Mouse (Mus musculus): Measurements from ENCODE around the gene Myf6.

The Myf6 gene

DNA sequence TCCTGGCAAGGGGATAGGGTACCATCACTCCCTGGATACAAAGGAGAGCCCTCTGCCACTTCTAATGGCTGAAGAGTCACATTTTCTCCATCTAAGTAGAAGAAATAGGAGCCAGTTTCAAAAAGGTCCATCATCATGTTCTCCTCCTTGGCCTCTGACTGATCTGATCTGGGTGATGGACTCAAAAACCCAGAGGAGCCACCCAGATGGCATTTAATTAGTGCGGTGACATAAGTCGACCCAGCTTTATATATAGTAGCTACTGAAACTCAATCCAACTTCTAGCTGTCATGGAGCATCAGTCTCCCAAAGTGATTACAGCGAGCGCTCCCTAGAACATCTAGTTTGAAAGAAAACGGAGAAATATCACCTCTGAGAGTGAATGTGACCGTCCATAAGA lies at the start of gene Myf6:
Gene Myf6, minus strand, starts transcription at position 170 of the 400 bp plus-strand sequence.
- DNase-seq = no peak

DNA sequence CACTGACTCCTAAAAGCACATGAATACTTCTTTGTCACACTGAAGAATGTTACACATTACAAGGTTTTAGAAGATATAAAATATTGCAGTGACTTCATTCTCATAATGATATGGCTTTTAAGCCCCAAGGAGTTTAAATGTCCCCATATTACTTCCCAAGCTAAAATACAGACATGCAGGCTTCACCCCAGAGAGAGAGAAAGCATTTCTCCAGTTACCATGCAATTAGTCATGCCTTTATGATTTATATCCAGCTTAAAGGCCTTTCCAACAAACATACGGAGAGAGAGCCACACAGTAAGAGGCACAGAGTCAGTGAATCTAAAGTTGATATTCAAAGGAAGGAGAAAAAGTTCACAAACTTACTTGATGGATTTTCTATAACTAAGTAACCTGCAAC lies 48.5 kb upstream of the Myf6 start:
- DNase-seq = no peak

DNA sequence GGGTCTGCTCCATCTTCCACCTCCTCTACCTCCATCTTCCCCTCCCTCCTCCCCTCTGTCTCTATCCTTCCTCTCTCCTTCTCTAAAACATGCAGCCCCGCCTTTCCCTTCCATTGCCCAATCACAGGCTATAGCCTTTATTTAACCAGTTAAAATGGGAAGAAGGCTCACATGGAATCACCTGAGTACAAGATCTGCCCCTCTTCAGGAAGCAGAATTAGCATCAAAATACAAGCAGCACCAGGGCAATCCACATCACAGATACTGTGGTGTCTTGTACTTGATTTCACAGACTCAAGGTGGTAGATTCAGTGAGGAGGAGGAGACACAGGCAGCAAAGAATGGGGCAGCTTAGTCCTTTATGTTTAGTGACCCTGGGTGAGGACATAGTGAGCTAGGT lies 34.2 kb upstream of the Myf6 start:
- DNase-seq = no peak

DNA sequence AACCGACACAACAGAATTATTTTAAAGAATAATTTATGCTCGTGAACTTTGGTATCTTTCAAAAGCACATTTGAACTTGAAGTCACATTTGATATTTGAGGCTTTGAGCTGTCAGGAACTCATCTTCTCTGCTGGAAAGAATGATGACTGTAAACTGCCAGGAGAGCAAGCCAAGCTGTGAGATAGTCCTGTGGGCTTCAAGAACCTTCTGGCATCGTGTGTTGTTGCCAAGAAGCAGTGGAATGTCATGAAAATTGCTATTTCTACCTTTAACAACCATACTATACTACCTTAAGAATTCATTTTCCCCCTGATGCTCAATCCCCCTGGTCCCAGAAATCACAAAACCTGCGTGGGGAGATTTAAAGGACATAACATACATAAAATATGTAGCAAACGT lies 24.7 kb upstream of the Myf6 start:
- DNase-seq = no peak

DNA sequence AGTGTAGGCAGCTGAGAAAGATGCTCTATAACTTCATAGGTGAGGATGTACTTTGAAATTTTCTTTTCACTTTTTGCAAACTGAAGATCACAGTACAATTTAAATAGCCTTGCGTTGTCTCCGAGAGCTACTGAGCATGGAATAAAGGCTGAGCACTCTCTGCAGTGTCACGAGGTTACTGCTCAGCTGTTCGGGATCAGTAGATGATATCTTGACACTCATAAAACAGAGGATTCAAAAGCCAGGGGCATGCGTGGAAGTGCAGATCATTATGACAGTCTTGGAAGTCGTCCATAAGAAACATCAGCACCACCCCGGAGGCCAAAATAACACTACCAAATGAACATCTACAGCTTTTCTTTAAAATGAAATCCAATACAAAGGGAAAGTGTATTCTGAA lies 22.1 kb upstream of the Myf6 start:
- no peak for DNase-seq

DNA sequence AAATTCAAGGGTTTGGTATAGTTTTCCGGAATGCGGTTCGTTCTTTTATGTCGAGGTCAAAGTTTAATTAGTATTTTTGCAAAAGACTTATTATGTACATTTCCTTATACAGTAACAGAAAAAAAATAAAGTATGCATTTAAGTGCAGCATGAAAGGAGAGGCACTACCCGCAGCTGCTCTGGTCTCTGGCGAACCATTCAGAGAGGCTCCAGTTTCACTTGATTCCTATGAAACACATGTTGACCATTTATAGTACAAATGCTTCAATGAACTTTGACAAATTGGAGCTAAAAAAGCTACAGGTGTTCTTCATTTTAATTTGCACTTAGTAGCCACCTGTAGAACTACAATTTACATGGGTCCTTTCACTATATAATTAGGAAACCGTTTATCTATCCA lies 20.2 kb upstream of the Myf6 start:
- DNase-seq = no peak

DNA sequence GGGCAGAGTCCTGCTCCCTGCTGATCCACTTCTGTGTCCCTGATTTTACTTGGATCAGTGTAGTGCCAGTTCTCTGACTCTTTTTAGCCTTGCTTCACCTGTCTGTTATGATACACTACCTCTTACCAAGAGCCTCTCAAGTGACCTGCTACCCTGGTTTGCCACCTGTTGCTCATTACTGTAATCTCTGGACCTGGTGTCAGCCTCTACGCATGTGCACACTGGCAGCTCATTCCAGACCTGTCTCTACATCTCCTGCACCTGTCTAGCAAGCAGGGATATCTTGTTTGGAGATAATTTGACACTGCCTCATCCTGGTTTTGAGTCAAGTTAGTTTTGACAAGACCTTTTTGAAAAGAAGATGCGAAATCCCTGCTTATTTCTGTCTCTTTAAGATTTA lies 11.9 kb upstream of the Myf6 start:
- no peak for DNase-seq

DNA sequence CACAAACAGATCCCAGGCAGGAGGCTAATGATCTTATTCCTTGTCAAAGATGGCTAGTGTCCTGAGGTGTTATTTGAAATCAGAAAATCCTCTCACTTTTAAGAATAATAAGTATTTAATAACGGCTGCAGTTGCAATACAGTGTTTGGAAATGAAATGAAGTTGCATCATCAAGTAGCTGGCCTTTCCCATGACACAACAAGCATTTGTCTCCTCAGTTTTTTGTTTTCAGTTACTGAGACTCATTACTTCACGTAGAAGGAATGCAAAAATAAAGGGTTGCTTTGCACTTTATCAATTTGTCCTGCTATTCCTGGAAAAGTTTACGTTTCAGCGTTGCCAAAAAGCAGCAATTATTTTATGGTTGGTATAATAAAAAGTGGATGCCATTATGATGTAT lies 8.9 kb upstream of the Myf6 start:
- DNase-seq = no peak

DNA sequence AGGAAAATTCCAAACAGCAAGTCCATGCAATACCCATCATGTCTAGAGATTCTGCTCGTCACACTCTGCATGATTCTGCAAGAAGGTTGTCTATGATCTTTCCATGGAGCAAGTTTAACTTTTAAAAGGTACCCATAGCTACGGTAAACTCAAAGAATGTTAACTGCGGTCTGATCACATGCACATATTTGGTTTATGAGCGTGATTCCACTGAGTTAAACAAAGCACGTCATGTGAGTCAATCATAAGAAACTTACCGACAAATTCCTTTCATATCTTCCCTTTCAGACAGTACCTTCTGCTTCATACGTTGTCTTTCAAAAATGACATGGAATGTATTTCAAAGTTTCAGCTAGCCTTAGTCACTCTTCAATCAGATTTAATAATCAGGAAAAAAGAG lies 7.7 kb upstream of the Myf6 start:
- no peak for DNase-seq

DNA sequence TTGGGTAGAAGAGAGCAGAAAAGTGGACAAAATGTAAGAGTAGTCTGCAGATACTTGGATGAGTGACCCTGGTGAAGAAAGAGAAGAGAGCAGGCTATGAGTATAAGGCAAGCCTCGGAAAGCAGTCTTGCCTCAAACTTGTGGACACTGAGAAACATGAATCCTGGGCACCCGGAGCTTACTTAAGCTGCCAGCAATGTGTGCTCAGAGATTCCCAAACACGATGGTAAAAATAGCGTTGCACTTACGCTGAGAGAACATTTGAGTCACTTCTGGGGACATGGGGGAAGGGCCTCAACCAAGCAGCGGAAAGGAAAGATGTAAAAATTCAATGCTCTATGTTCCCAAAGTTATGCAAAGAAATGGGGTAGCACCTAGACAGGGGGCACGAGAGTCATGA lies 5.1 kb upstream of the Myf6 start:
- DNase-seq = no peak

DNA sequence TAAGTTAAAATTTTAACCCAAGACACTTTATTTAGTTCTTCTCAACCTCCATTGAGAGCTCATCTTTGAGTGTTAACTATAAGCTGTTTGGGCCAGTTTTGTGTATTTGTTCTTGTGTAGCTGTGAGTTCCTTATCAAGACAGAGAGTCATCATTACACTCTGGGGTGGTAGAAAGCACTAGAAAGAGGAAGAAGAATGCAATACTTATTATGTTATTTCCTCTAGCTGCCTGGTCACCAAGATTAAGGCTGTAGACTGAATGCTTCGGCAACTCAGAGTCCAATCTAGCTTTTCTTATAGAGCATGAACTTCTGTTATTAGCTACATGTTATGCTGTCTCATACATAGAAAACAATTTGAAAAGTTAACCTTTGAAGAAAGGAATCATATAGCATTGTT lies 1.9 kb upstream of the Myf6 start:
- no peak for DNase-seq

DNA sequence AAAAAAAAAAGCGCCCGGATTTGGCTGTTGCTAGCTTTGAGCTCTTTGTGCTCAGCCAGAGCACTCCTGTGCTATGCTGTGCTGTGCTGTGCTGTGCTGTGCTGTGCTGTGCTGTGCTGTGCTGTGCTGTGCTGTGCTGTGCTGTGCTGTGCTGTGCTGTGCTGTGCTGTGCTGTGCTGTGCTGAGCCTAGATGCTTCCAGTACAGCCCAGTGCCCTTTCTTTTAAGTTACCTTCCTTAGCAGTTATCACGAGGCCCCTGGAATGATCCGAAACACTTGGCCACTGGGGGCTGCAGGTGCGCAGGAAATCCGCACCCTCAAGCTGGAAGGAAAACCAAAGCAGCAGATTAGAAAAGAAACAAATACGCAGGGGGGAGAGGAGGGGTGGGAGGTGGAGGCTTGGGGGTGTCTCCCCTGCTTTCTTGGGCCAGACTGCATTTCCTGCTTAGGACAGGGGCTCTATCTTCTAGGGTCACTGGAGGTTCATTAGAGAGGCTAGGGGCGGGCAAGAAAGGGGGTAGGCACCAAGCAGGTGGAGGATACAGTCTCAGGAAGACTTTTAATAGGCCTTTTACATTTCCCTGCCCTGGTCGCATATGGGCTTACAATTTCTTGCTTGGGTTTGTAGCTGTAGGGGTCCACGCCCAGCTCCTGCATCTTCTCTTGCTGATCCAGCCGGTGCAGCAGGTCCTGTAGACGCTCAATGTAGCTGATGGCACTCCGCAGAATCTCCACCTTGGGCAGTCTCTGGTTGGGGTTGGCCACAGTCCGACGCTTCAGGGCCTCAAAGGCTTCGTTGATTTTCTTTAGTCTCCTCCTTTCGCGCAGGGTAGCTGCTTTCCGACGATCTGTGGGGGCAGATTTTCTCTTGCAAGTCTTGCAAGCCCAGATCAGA lies 710 bp downstream of the Myf6 start:
- no peak for DNase-seq

DNA sequence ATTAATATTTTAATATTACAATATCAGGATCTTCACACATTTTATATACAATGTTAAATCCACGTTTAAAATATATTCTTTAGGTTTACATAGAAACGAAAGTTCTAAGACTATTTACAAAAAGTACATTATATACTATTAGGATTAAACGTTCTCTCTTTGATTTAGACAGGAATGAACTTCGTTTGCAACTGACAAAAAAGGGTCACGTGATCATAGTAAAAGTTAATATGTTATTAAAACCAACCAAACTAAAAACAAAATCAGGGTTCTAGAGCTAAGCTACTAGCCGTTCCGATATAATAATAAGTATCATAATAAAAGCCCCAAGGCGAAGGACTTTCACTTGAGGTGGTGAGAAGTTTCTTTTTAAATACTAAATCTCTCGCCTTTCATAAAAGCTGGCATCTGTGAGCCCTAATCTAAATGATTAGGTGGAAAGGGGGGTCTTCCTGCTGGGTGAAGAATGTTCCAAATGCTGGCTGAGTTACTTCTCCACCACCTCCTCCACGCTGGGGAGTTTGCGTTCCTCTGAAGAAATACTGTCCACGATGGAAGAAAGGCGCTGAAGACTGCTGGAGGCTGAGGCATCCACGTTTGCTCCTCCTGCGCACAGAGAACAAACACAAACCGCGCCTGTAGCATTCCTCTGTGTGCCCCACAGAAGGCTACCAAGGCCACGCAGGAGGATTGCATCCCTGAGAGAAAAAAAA lies 1.5 kb downstream of the Myf6 start:
- DNase-seq = no peak

DNA sequence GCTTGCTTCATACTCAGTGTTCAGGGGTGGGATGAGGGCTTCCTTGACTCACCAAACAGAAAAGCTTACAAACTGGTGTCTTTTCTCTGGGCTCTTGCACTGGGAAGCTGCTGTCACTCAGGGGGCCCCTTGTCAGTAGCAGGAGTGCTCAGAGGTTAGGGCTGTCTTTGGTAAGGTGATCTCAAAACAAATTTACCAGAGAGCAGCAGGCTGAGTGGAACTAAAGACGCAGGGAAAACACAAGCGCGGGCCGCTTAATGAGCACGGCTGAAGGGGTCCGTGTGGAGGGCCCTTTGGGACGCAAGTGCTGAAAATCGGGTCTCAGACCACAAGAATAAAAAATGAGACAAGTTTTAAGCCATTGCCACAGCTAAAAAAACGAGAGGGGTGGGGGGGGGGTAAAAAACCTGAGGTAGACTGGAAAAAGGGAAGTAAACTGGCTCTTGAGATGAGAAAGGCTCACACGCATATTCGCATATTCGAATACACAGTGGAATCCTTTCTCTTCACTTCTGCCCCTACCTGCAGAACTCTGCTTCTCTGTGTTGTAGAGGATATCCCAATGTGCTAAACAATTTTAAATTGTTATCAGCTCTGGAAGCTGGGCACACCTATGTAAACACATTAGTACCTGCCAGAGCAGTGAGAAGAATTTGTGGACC lies 5.8 kb downstream of the Myf6 start:
- DNase-seq = no peak

DNA sequence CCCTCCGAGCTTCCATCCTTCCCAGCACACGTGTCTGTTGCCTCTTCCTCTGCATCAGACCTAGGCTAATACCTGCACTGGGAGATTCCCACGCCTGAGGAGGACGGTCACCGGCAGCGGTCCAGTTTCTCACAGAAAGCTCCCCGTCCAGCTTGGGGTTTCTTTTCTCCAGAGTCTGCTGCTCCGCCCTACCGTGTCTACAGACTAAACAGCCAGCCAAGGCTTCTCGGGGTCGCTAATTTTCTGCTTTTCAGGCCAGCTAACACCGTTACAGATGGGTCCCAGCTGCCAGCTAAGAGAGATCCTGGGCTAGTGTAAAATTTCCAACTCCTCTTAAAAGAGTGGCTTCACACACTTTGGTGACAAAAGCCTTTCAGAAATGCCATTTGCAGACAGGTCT lies 7.8 kb downstream of the Myf6 start:
- DNase-seq = no peak

DNA sequence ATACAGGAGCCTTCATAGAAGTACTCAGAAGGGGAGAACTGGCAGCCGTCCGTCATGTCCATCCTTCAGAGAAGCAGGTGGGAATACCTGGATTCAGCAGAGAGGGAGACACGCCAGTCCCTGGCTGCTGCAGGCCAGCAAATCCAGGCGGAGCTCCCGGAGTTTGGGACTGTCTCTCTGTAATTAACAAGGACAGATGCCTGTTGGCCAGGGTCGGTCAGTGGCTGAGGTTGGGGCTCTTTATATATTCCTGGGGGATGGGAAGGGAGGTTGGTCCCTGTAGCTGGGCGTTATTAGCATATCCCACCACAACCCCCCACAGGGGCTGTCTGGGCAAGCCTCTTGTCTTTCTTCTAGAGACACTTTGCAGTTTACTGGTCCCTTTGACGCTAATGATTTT lies 8.7 kb downstream of the Myf6 start, which contains the start of gene Myf5:
Gene Myf5, minus strand, starts transcription at position 265 of the 400 bp plus-strand sequence.
- DNase-seq = no peak

DNA sequence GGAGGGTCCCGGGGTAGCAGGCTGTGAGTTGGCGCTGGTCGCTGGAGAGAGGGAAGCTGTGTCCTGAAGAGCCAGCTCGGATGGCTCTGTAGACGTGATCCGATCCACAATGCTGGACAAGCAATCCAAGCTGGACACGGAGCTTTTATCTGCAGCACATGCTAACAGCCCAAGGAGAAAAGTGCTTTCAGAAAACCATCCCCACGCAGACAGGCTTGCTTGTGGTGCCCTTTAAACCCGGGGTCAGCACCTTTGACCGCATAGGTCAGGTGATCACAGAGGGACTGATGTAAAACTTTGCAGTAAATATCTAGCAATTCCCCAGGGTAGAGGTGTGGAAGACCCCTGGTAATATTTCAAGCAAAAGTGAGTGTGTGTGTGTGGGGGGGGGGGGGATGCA lies 10.5 kb downstream of the Myf6 start:
- DNase-seq = no peak

DNA sequence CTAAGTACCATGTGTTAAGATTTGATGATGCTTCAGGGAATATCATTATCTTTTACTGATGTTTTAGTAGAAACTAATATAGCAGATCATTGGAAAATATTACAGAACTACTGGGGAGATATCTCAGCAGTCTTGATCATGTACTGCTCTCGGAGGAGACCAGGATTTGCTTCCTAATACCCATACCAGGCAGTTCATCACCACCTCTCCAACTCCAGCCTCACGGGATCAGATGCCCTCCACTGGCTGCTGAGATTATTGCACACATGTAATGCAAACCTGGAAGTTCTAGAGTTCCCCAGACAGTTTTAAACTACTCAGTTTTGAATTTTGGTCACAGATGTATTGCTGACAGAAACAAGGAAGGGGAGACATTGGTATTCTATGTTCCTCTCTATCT lies 21.0 kb downstream of the Myf6 start:
- DNase-seq = no peak

DNA sequence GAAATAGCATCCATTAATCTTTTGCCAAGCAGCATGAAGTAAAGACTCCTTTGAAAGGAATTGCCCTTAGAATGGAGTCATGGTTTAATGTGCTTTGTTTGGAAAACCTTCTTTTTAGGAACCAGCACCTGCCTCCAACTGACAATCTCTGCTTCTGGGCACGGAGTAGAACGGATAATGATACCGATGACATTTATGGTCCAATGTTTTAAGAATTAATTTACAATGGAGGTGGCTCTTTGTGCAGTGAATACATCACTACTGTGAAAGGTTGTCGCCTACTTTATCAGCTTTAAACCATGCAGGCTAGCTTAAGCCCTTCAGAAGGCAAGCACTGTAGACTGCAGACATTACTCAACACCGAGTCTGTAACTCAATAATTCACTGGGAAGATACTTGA lies 22.8 kb downstream of the Myf6 start:
- DNase-seq = no peak

DNA sequence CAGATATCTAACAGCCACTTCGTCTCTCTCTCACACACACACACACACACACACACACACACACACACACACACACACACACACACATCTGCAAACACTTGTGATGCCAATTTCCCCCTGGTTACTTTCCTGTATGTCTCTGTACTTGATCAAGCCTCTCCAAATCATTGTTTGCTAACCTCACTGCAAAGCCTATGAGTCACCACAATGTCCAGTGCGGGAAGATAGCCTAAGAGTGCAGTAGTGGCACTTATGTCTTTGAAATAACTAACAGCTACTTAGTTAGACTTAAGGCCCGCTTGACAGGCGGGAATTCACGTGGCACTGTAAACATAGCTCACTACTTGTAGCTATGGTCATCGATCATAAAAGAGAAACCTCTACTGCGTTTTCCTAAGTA lies 26.7 kb downstream of the Myf6 start:
- DNase-seq = no peak

DNA sequence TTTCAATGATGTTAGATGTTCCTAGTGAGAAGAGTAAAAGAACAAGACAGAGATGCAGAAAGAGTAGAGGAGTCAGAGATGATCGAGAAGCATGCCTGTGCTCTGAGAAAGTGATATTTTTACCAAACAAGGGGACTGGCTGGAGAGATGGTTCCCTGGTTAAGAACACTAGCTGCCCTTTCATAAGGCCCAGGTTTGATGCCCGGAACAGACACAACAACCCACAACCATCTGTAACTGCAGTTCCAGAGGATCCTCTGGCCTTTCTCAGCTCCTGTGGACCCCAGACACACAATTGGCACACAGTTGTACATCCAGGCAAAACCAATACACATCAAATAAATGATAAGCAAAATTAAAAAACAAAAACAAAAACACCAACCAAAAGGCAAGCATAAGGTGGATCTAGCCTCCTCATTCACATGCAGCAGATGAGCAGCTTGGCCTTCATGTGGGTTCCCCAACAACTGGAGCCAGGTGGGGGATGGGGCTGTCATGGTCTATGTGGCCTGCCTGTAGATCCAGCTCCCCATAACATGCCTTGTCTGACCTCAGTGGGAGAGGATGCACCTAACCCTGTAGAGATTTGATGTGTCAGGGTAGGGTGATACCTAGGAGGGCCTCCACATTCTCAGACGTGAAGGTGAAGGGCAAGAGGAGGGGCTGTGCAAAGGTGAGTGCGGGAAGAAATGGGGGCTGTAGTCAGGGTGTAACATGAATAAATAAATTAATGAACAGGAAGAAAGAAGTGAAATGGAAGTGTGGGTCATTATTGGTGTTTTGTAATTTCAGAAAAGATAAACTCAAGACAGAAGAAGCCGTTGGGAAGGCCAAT lies 44.8 kb downstream of the Myf6 start:
- DNase-seq = no peak
